Mouse (Mus musculus) adrenal gland, postnatal 10 days (tissue): Measurements from ENCODE around the gene Slc22a1. TPM values are rescaled to one million over a fixed set of nuclear protein-coding genes. Genes with fewer than 3 reads are reported as not detected.
"Not testable (repeated sequence)": the region's sequence is repeated elsewhere in the genome, so short reads cannot be mapped to it uniquely, and the experiment has no call there.

Experiments used
- DNase-seq: peaks from one replicate; pipeline ENCODE4 v3.0.0; 2021; ENCODE audit warnings: mixed read lengths
- total RNA-seq, 2 experiments: library from RNA; stranded (reverse); gene quantifications; 2 replicates each; pipeline ENCODE4 v1.2.3; 2021

Gene Slc22a1
- total RNA-seq, 2 experiments from 2014 or later, result 10.1 to 24.6 TPM

- DNase-seq, result no peak
Observed at GRCm38 (mm10) chr17:12684928-12685624, 9.4 kb upstream of the Slc22a1 start.

GRCm38 (mm10) chr17:12684412-12684811 lies 8.8 kb upstream of the Slc22a1 start:
- no peak for DNase-seq

- no peak for DNase-seq
Observed at GRCm38 (mm10) chr17:12683582-12683981, 8.0 kb upstream of the Slc22a1 start.

- no peak for DNase-seq
Observed at GRCm38 (mm10) chr17:12678261-12678660, 2.6 kb upstream of the Slc22a1 start.

- no peak for DNase-seq
Observed at GRCm38 (mm10) chr17:12677139-12677538, 1.5 kb upstream of the Slc22a1 start.

GRCm38 (mm10) chr17:12674980-12675379 lies 649 bp downstream of the Slc22a1 start:
- not testable (repeated sequence) for DNase-seq

GRCm38 (mm10) chr17:12673871-12674270 lies 1.8 kb downstream of the Slc22a1 start:
- no peak for DNase-seq

GRCm38 (mm10) chr17:12672285-12672790 lies 3.3 kb downstream of the Slc22a1 start:
- no peak for DNase-seq

GRCm38 (mm10) chr17:12671029-12671605 lies 4.5 kb downstream of the Slc22a1 start:
- DNase-seq, result no peak

- no peak for DNase-seq
Observed at GRCm38 (mm10) chr17:12669363-12669679, 6.3 kb downstream of the Slc22a1 start.

GRCm38 (mm10) chr17:12668478-12669362 lies 6.9 kb downstream of the Slc22a1 start:
- no peak for DNase-seq

GRCm38 (mm10) chr17:12664156-12664555 lies 11.5 kb downstream of the Slc22a1 start:
- peak; percentile 55 for DNase-seq

- DNase-seq, result peak; percentile 30
Observed at GRCm38 (mm10) chr17:12660572-12661260, 14.9 kb downstream of the Slc22a1 start.

GRCm38 (mm10) chr17:12659233-12659632 lies 16.4 kb downstream of the Slc22a1 start:
- DNase-seq, result no peak

GRCm38 (mm10) chr17:12658784-12659183 lies 16.8 kb downstream of the Slc22a1 start:
- DNase-seq, result no peak

- no peak for DNase-seq
Observed at GRCm38 (mm10) chr17:12655826-12656225, 19.8 kb downstream of the Slc22a1 start.

GRCm38 (mm10) chr17:12654061-12654460 lies 21.6 kb downstream of the Slc22a1 start:
- no peak for DNase-seq

GRCm38 (mm10) chr17:12652604-12653003 lies 23.0 kb downstream of the Slc22a1 start:
- no peak for DNase-seq

GRCm38 (mm10) chr17:12645461-12645860 lies 30.2 kb downstream of the Slc22a1 start:
- DNase-seq, result no peak

- no peak for DNase-seq
Observed at GRCm38 (mm10) chr17:12641087-12641486, 34.5 kb downstream of the Slc22a1 start.

GRCm38 (mm10) chr17:12639585-12639984 lies 36.0 kb downstream of the Slc22a1 start:
- DNase-seq, result no peak

- DNase-seq, result no peak
Observed at GRCm38 (mm10) chr17:12634814-12635213, 40.8 kb downstream of the Slc22a1 start.
